Mouse (Mus musculus): ENCODE data around the gene Shq1. TPM values are rescaled to one million over a fixed set of nuclear protein-coding genes. Genes with fewer than 3 reads are reported as not detected.

The Shq1 gene
- polyA plus RNA-seq, 1 experiment from 2014 or later, result 16.1 TPM

GRCm38 (mm10) chr6:100622861-100623507 is 48.0 kb downstream of the Shq1 start:
- Histone ChIP-seq H3K36me3 (ENCODE audit: control insufficient read depth, insufficient read depth, low read length) (no peaks in the 10 kb centered on the region), H3K4me2 (ENCODE audit: low read depth) (no peak overlapping the region), H3K27ac (ENCODE audit: low read depth, low read length) (no peak overlapping the region), H3K27me3 (ENCODE audit: control insufficient read depth, insufficient read depth, low read length) (no peaks in the 10 kb centered on the region), H3K9ac (ENCODE audit: low read length) (no peak overlapping the region), H3K4me3 (ENCODE audit: low read depth, low read length) (no peak overlapping the region), H3K4me1 (ENCODE audit: control insufficient read depth, insufficient read depth, low read length) (no peaks in the 10 kb centered on the region), H3K9me3 (ENCODE audit: control insufficient read depth, low read length) (no peaks in the 10 kb centered on the region)
- WGBS, result 62% methylated on average over 2 of the region's 2 CpGs
- DNase-seq (ENCODE audit: low spot score) (no peak), ATAC-seq (ENCODE audit: insufficient read depth, low FRiP score, low TSS enrichment) (no peak)

- no peak for ATAC-seq (ENCODE audit: insufficient read depth, low FRiP score, low TSS enrichment)
- Histone ChIP-seq H3K9ac (ENCODE audit: low read length) (no peak overlapping the region), H3K4me2 (ENCODE audit: low read depth) (no peak overlapping the region), H3K27me3 (ENCODE audit: control insufficient read depth, insufficient read depth, low read length) (no peaks in the 10 kb centered on the region), H3K36me3 (ENCODE audit: control insufficient read depth, insufficient read depth, low read length) (no peaks in the 10 kb centered on the region), H3K27ac (ENCODE audit: low read depth, low read length) (no peak overlapping the region), H3K9me3 (ENCODE audit: control insufficient read depth, low read length) (no peaks in the 10 kb centered on the region), H3K4me3 (ENCODE audit: low read depth, low read length) (no peak overlapping the region), H3K4me1 (ENCODE audit: control insufficient read depth, insufficient read depth, low read length) (no peaks in the 10 kb centered on the region)
- no peak for DNase-seq (ENCODE audit: low spot score)
- WGBS, result 78% methylated on average over 3 of the region's 3 CpGs
These were observed 50.5 kb downstream of the Shq1 start for GRCm38 (mm10) chr6:100620411-100620810.

GRCm38 (mm10) chr6:100619309-100619708 is 51.6 kb downstream of the Shq1 start:
- DNase-seq (ENCODE audit: low spot score), result no peak
- no peaks in the 10 kb centered on the region for H3K9me3 ChIP-seq (ENCODE audit: control insufficient read depth, low read length)
- 88% methylated on average over 7 of the region's 7 CpGs for WGBS

GRCm38 (mm10) chr6:100616133-100616532 is 54.8 kb downstream of the Shq1 start:
- Histone ChIP-seq H3K9ac (ENCODE audit: low read length) (no peak overlapping the region), H3K4me3 (ENCODE audit: low read depth, low read length) (no peak overlapping the region), H3K27ac (ENCODE audit: low read depth, low read length) (no peak overlapping the region), H3K4me2 (ENCODE audit: low read depth) (no peak overlapping the region), H3K4me1 (ENCODE audit: control insufficient read depth, insufficient read depth, low read length) (no peaks in the 10 kb centered on the region), H3K27me3 (ENCODE audit: control insufficient read depth, insufficient read depth, low read length) (no peaks in the 10 kb centered on the region), H3K9me3 (ENCODE audit: control insufficient read depth, low read length) (no peaks in the 10 kb centered on the region), H3K36me3 (ENCODE audit: control insufficient read depth, insufficient read depth, low read length) (no peaks in the 10 kb centered on the region)
- ATAC-seq (ENCODE audit: insufficient read depth, low FRiP score, low TSS enrichment), result no peak
- no peak for DNase-seq (ENCODE audit: low spot score)
- 94% methylated on average over 4 of the region's 4 CpGs for WGBS

More at GRCm38 (mm10) chr6:100619309-100619708, 51.6 kb downstream of the Shq1 start:
- ATAC-seq (ENCODE audit: insufficient read depth, low FRiP score, low TSS enrichment), result no peak
- Histone ChIP-seq H3K4me2 (ENCODE audit: low read depth) (no peak overlapping the region), H3K36me3 (ENCODE audit: control insufficient read depth, insufficient read depth, low read length) (no peaks in the 10 kb centered on the region), H3K9ac (ENCODE audit: low read length) (no peak overlapping the region), H3K4me1 (ENCODE audit: control insufficient read depth, insufficient read depth, low read length) (no peaks in the 10 kb centered on the region), H3K4me3 (ENCODE audit: low read depth, low read length) (no peak overlapping the region), H3K27ac (ENCODE audit: low read depth, low read length) (no peak overlapping the region), H3K27me3 (ENCODE audit: control insufficient read depth, insufficient read depth, low read length) (no peaks in the 10 kb centered on the region)

- WGBS, result 52% methylated on average over 6 of the region's 6 CpGs
- Histone ChIP-seq H3K27ac (ENCODE audit: low read depth, low read length) (no peak overlapping the region), H3K9ac (ENCODE audit: low read length) (no peak overlapping the region), H3K9me3 (ENCODE audit: control insufficient read depth, low read length) (no peaks in the 10 kb centered on the region), H3K4me2 (ENCODE audit: low read depth) (no peak overlapping the region), H3K36me3 (ENCODE audit: control insufficient read depth, insufficient read depth, low read length) (0 out of 2 replicates have a peak, but pooled peaks cover 3% of the 10 kb centered on the region), H3K27me3 (ENCODE audit: control insufficient read depth, insufficient read depth, low read length) (no peaks in the 10 kb centered on the region), H3K4me3 (ENCODE audit: low read depth, low read length) (no peak overlapping the region), H3K4me1 (ENCODE audit: control insufficient read depth, insufficient read depth, low read length) (no peaks in the 10 kb centered on the region)
- DNase-seq (ENCODE audit: low spot score) (no peak), ATAC-seq (ENCODE audit: insufficient read depth, low FRiP score, low TSS enrichment) (no peak)
These were observed 57.2 kb downstream of the Shq1 start for GRCm38 (mm10) chr6:100613593-100614267.

GRCm38 (mm10) chr6:100610897-100611575 is 59.9 kb downstream of the Shq1 start:
- WGBS, result 91% methylated on average over 7 of the region's 7 CpGs
- Histone ChIP-seq H3K4me1 (ENCODE audit: control insufficient read depth, insufficient read depth, low read length) (no peaks in the 10 kb centered on the region), H3K36me3 (ENCODE audit: control insufficient read depth, insufficient read depth, low read length) (0 out of 2 replicates have a peak, but pooled peaks cover 3% of the 10 kb centered on the region), H3K9ac (ENCODE audit: low read length) (no peak overlapping the region), H3K27ac (ENCODE audit: low read depth, low read length) (no peak overlapping the region), H3K27me3 (ENCODE audit: control insufficient read depth, insufficient read depth, low read length) (no peaks in the 10 kb centered on the region), H3K9me3 (ENCODE audit: control insufficient read depth, low read length) (no peaks in the 10 kb centered on the region), H3K4me2 (ENCODE audit: low read depth) (no peak overlapping the region), H3K4me3 (ENCODE audit: low read depth, low read length) (no peak overlapping the region)
- ATAC-seq (ENCODE audit: insufficient read depth, low FRiP score, low TSS enrichment), result no peak
- DNase-seq (ENCODE audit: low spot score), result no peak

GRCm38 (mm10) chr6:100610182-100610581 is 60.8 kb downstream of the Shq1 start:
- no peak for DNase-seq (ENCODE audit: low spot score)
- no peak overlapping the region for H3K4me3 ChIP-seq (ENCODE audit: low read depth, low read length)
- 0 out of 2 replicates have a peak, but pooled peaks cover 3% of the 10 kb centered on the region for H3K36me3 ChIP-seq (ENCODE audit: control insufficient read depth, insufficient read depth, low read length)
- ATAC-seq (ENCODE audit: insufficient read depth, low FRiP score, low TSS enrichment), result no peak
- H3K4me2 ChIP-seq (ENCODE audit: low read depth), result no peak overlapping the region
- H3K9ac ChIP-seq (ENCODE audit: low read length), result no peak overlapping the region
- no peaks in the 10 kb centered on the region for H3K9me3 ChIP-seq (ENCODE audit: control insufficient read depth, low read length)
- no peaks in the 10 kb centered on the region for H3K27me3 ChIP-seq (ENCODE audit: control insufficient read depth, insufficient read depth, low read length)
- no peaks in the 10 kb centered on the region for H3K4me1 ChIP-seq (ENCODE audit: control insufficient read depth, insufficient read depth, low read length)
- no peak overlapping the region for H3K27ac ChIP-seq (ENCODE audit: low read depth, low read length)
- 87% methylated on average over 7 of the region's 8 CpGs for WGBS

GRCm38 (mm10) chr6:100609256-100609655 is 61.7 kb downstream of the Shq1 start:
- H3K27ac ChIP-seq (ENCODE audit: low read depth, low read length), result no peak overlapping the region
- no peak overlapping the region for H3K9ac ChIP-seq (ENCODE audit: low read length)
- no peak for ATAC-seq (ENCODE audit: insufficient read depth, low FRiP score, low TSS enrichment)
- no peak overlapping the region for H3K4me2 ChIP-seq (ENCODE audit: low read depth)
- H3K36me3 ChIP-seq (ENCODE audit: control insufficient read depth, insufficient read depth, low read length), result 0 out of 2 replicates have a peak, but pooled peaks cover 3% of the 10 kb centered on the region
- no peak overlapping the region for H3K4me3 ChIP-seq (ENCODE audit: low read depth, low read length)
- no peak for DNase-seq (ENCODE audit: low spot score)
- no peaks in the 10 kb centered on the region for H3K27me3 ChIP-seq (ENCODE audit: control insufficient read depth, insufficient read depth, low read length)
- H3K9me3 ChIP-seq (ENCODE audit: control insufficient read depth, low read length), result no peaks in the 10 kb centered on the region
- 94% methylated on average over 3 of the region's 3 CpGs for WGBS
- no peaks in the 10 kb centered on the region for H3K4me1 ChIP-seq (ENCODE audit: control insufficient read depth, insufficient read depth, low read length)
